Mouse (Mus musculus): ENCODE measurements around the gene Olfr1132.
"Not testable (repeated sequence)": the region's sequence is repeated elsewhere in the genome, so short reads cannot be mapped to it uniquely, and the experiment has no call there.

Olfr1132 gene

GRCm38 (mm10) chr2:87637435-87637834, at the start of gene Olfr1132:
Olfr1132 (minus strand) TSS chr2:87637535.
- no peak for DNase-seq (ENCODE audit: low spot score in 2 of 2)

- DNase-seq (ENCODE audit: low spot score in 2 of 2): no peak
Measured at GRCm38 (mm10) chr2:87673564-87673963, 36.2 kb upstream of the Olfr1132 start, which contains the start of gene Olfr1135. Olfr1135 (minus strand) TSS chr2:87673664.

GRCm38 (mm10) chr2:87658360-87658759, 21.0 kb upstream of the Olfr1132 start, which contains the start of gene Olfr1134:
Olfr1134 (minus strand) TSS chr2:87658460.
- DNase-seq (ENCODE audit: low spot score in 2 of 2): no peak

GRCm38 (mm10) chr2:87647274-87647673, 9.9 kb upstream of the Olfr1132 start, which contains the start of gene Olfr1133:
Olfr1133 (minus strand) TSS chr2:87647374.
- no peak for DNase-seq (ENCODE audit: low spot score in 2 of 2)

- DNase-seq (ENCODE audit: low spot score in 2 of 2): no peak
Measured at GRCm38 (mm10) chr2:87642441-87642840, 5.1 kb upstream of the Olfr1132 start.

GRCm38 (mm10) chr2:87626804-87627203, 10.5 kb downstream of the Olfr1132 start, which contains the start of gene Olfr1131:
Olfr1131 (plus strand) TSS chr2:87627104.
- no peak for DNase-seq (ENCODE audit: low spot score in 2 of 2)

GRCm38 (mm10) chr2:87605912-87606311, 31.4 kb downstream of the Olfr1132 start, which contains the start of gene Olfr1130:
Olfr1130 (plus strand) TSS chr2:87606212.
- not testable (repeated sequence) for DNase-seq (ENCODE audit: low spot score in 2 of 2)

Data from cerebellum, postnatal 4 days (tissue).